ENCODE assay signal across 19 mouse cellular contexts in genomic region chr6:5263250-5263999, GRCm38 (mm10). TPM values are rescaled to one million over a fixed set of nuclear protein-coding genes. Genes with fewer than 3 reads are reported as not detected.
DNase-seq lines count a peak whose midpoint lies in the region; ATAC-seq and TF ChIP-seq lines count a peak whose summit lies in the region.
"Had no signal": no experiment of that assay in that cellular context is flagged by ENCODE, and none has a peak within 500 bp of the region (broad histone marks: within the 10 kb centered on the region; RNA-seq: fewer than 3 reads in every experiment).

No protein-coding gene starts in this region.

- DNase-seq in midbrain, embryonic 11.5 days (ENCODE audit: low spot score, missing footprints), result peak; percentile 75
- DNase-seq in midbrain, postnatal 0 days (ENCODE audit: low spot score), result no peak
- DNase-seq in c-Kit-positive CD71-positive TER-119-negative erythroid progenitor cells, embryonic 14.5 days (ENCODE audit: low read depth), result peak; percentile 56
- DNase-seq in liver, embryonic 13.5 days, result no peak
- DNase-seq in kidney, postnatal 4 days, result no peak
- no peak for DNase-seq in natural killer cell, adult 2 months (ENCODE audit: low spot score in 2 of 2)
- DNase-seq: adrenal gland, postnatal 25 days; cerebellum, adult 11 months; cerebellum, postnatal 10 days; heart, postnatal 10 days; kidney, adult 18-20 months; thymus, adult 2 months had no signal

- no peak overlapping the region for H3K4me2 ChIP-seq in midbrain, embryonic 11.5 days
- no peak overlapping the region for H3K4me2 ChIP-seq in midbrain, postnatal 0 days (ENCODE audit: low read depth, low read length, poor library complexity, severe bottlenecking)
- H3K4me2 ChIP-seq in liver, embryonic 13.5 days, result no peak overlapping the region
- H3K4me2 ChIP-seq: embryonic facial prominence, embryonic 12.5 days; forebrain, embryonic 13.5 days; heart, embryonic 12.5 days had no signal

- H3K4me3 ChIP-seq in midbrain, embryonic 11.5 days (ENCODE audit: low read depth, low read length), result no peak overlapping the region
- H3K4me3 ChIP-seq in midbrain, postnatal 0 days (ENCODE audit: low read depth, low read length), result no peak overlapping the region
- H3K4me3 ChIP-seq in liver, embryonic 13.5 days (replicated peaks), result no peak overlapping the region
- H3K4me3 ChIP-seq: embryonic facial prominence, embryonic 12.5 days; erythroblast, embryonic 14.5 days; forebrain, embryonic 13.5 days; heart, embryonic 12.5 days; left cerebral cortex, adult 2 months had no signal

- no peak overlapping the region for H3K9ac ChIP-seq in midbrain, embryonic 11.5 days (ENCODE audit: low read length)
- no peak overlapping the region for H3K9ac ChIP-seq in midbrain, postnatal 0 days (replicated peaks; ENCODE audit: low read length, poor library complexity, severe bottlenecking)
- no peak overlapping the region for H3K9ac ChIP-seq in liver, embryonic 13.5 days
- H3K9ac ChIP-seq: embryonic facial prominence, embryonic 12.5 days; forebrain, embryonic 13.5 days; heart, embryonic 12.5 days had no signal

- no peaks in the 10 kb centered on the region for H3K27me3 ChIP-seq in midbrain, embryonic 11.5 days (ENCODE audit: control insufficient read depth, insufficient read depth, low read length)
- H3K27me3 ChIP-seq in midbrain, postnatal 0 days (ENCODE audit: insufficient read depth, low read length), result no peaks in the 10 kb centered on the region
- no peaks in the 10 kb centered on the region for H3K27me3 ChIP-seq in liver, embryonic 13.5 days
- H3K27me3 ChIP-seq: embryonic facial prominence, embryonic 12.5 days; forebrain, embryonic 13.5 days; heart, embryonic 12.5 days had no signal

- 83% methylated on average over 8 of the region's 8 CpGs for WGBS in midbrain, embryonic 11.5 days
- WGBS in midbrain, postnatal 0 days, result 80% methylated on average over 8 of the region's 8 CpGs
- 65% methylated on average over 8 of the region's 8 CpGs for WGBS in liver, embryonic 13.5 days (ENCODE audit: insufficient replicate concordance)

- H3K9me3 ChIP-seq in midbrain, embryonic 11.5 days (ENCODE audit: control insufficient read depth, low read length), result no peaks in the 10 kb centered on the region
- no peaks in the 10 kb centered on the region for H3K9me3 ChIP-seq in midbrain, postnatal 0 days (ENCODE audit: low read length)
- H3K9me3 ChIP-seq in liver, embryonic 13.5 days (replicated peaks), result no peaks in the 10 kb centered on the region
- H3K9me3 ChIP-seq: embryonic facial prominence, embryonic 12.5 days; forebrain, embryonic 13.5 days; heart, embryonic 12.5 days had no signal

- no peaks in the 10 kb centered on the region for H3K36me3 ChIP-seq in midbrain, embryonic 11.5 days (ENCODE audit: control insufficient read depth, insufficient read depth, low read length)
- H3K36me3 ChIP-seq in midbrain, postnatal 0 days (ENCODE audit: insufficient read depth, low read length), result no peaks in the 10 kb centered on the region
- peaks cover 56% of the 10 kb centered on the region for H3K36me3 ChIP-seq in liver, embryonic 13.5 days
- H3K36me3 ChIP-seq: embryonic facial prominence, embryonic 12.5 days had no signal

- TF ChIP-seq CTCF in midbrain, postnatal 0 days (IDR thresholded peaks at IDR 0.05), result no peak

- no peaks in the 10 kb centered on the region for H3K4me1 ChIP-seq in midbrain, embryonic 11.5 days (ENCODE audit: control insufficient read depth, insufficient read depth, low read length)
- no peaks in the 10 kb centered on the region for H3K4me1 ChIP-seq in midbrain, postnatal 0 days (ENCODE audit: insufficient read depth, low read length)
- peaks cover 26% of the 10 kb centered on the region for H3K4me1 ChIP-seq in liver, embryonic 13.5 days (replicated peaks)
- H3K4me1 ChIP-seq: embryonic facial prominence, embryonic 12.5 days; forebrain, embryonic 13.5 days; heart, embryonic 12.5 days had no signal

- 0 out of 2 replicates have a peak, but pooled peaks have one; percentile 50 for ATAC-seq in midbrain, embryonic 11.5 days (ENCODE audit: low FRiP score)
- ATAC-seq in midbrain, postnatal 0 days (ENCODE audit: low FRiP score), result no peak
- peak; percentile 86 for ATAC-seq in liver, embryonic 13.5 days (ENCODE audit: low read depth)
- peak; percentile 85 for ATAC-seq in megakaryocyte-erythroid progenitor cell, adult 5-6 weeks (replicated peaks; ENCODE audit: low FRiP score, low TSS enrichment, poor library complexity, severe bottlenecking)
- ATAC-seq: forebrain, embryonic 13.5 days had no signal

- H3K27ac ChIP-seq in midbrain, embryonic 11.5 days (ENCODE audit: low read depth, low read length), result no peak overlapping the region
- no peak overlapping the region for H3K27ac ChIP-seq in midbrain, postnatal 0 days (ENCODE audit: low read depth, low read length)
- peak overlapping the region; percentile 66 for H3K27ac ChIP-seq in liver, embryonic 13.5 days
- H3K27ac ChIP-seq: embryonic facial prominence, embryonic 12.5 days; forebrain, embryonic 13.5 days; left cerebral cortex, adult 2 months; stomach, postnatal 0 days had no signal

RNA-seq across cellular contexts. Expression of gene Pon3, which starts 7.3 kb away (rescaled TPM):
- polyA plus RNA-seq in midbrain, embryonic 11.5 days (2014; fragmentation: Nextera tagmentation; extraction: Ambion mirVana), result 7.1 TPM in 2 replicates
- 0.99 and 4.7 TPM in 2 replicates for total RNA-seq in midbrain, postnatal 0 days (2014; rRNA removed)
- polyA plus RNA-seq in midbrain, postnatal 0 days (2015; fragmentation: Nextera tagmentation; extraction: Ambion mirVana), result 3.0 and 4.0 TPM in 2 replicates
- polyA plus RNA-seq in liver, embryonic 13.5 days (2015; fragmentation: Nextera tagmentation; extraction: Ambion mirVana), result 15.7 and 17.8 TPM in 2 replicates
- 8.6 and 12.8 TPM in 2 replicates for total RNA-seq in megakaryocyte-erythroid progenitor cell, adult 5-6 weeks (2014; fragmentation: Nextera tagmentation)
- total RNA-seq in megakaryocyte-erythroid progenitor cell, adult 5-6 weeks (2017), result 15.5 and 21.1 TPM in 2 replicates

RNA-seq across cellular contexts. Expression of gene Pon2, which starts 34.8 kb away (rescaled TPM):
- polyA plus RNA-seq in midbrain, embryonic 11.5 days (2014; fragmentation: Nextera tagmentation; extraction: Ambion mirVana), result 23.0 and 28.4 TPM in 2 replicates
- total RNA-seq in midbrain, postnatal 0 days (2014; rRNA removed), result 21.1 TPM in 2 replicates
- 29.9 and 30.8 TPM in 2 replicates for polyA plus RNA-seq in midbrain, postnatal 0 days (2015; fragmentation: Nextera tagmentation; extraction: Ambion mirVana)
- polyA plus RNA-seq in liver, embryonic 13.5 days (2015; fragmentation: Nextera tagmentation; extraction: Ambion mirVana), result 52.6 and 58.3 TPM in 2 replicates
- 72.9 and 111 TPM in 2 replicates for total RNA-seq in megakaryocyte-erythroid progenitor cell, adult 5-6 weeks (2014; fragmentation: Nextera tagmentation)
- 38.7 and 44.5 TPM in 2 replicates for total RNA-seq in megakaryocyte-erythroid progenitor cell, adult 5-6 weeks (2017)

Comparison
In these comparisons a context has a peak if more than half of its experiments do, and no peak if none do; other contexts are left out.
1. DNase-seq: peak in midbrain, embryonic 11.5 days (single experiment) and c-Kit-positive CD71-positive TER-119-negative erythroid progenitor cells, embryonic 14.5 days (single experiment); none in midbrain, postnatal 0 days (single experiment), liver, embryonic 13.5 days (single experiment), kidney, postnatal 4 days (0 of 2) and natural killer cell, adult 2 months (0 of 2).